Mouse (Mus musculus) lung, postnatal 10 days (tissue): ENCODE measurements around the gene Sp6.

Source experiments
- DNase-seq: peaks from one replicate; pipeline ENCODE4 v3.0.0; 2021

Gene Sp6

GRCm38 (mm10) chr11:97025721-97026344, 12.6 kb downstream of the Sp6 start:
- DNase-seq, result peak; percentile 95

GRCm38 (mm10) chr11:97029686-97030417, 16.7 kb downstream of the Sp6 start, which contains the start of gene Scrn2:
Gene Scrn2 (plus strand): TSS chr11:97029938.
- peak; percentile 91 for DNase-seq

- DNase-seq, result no peak
Measured at GRCm38 (mm10) chr11:97030426-97030825, 17.2 kb downstream of the Sp6 start.

GRCm38 (mm10) chr11:97031977-97032376, 18.8 kb downstream of the Sp6 start:
- DNase-seq, result no peak

GRCm38 (mm10) chr11:97032499-97032898, 19.3 kb downstream of the Sp6 start:
- no peak for DNase-seq

GRCm38 (mm10) chr11:97033781-97034180, 20.6 kb downstream of the Sp6 start:
- DNase-seq, result no peak

GRCm38 (mm10) chr11:97036141-97036540, 22.9 kb downstream of the Sp6 start:
- no peak for DNase-seq

- no peak for DNase-seq
Measured at GRCm38 (mm10) chr11:97038881-97039280, 25.7 kb downstream of the Sp6 start.

GRCm38 (mm10) chr11:97040301-97041021, 27.3 kb downstream of the Sp6 start:
- DNase-seq, result no peak

- DNase-seq, result peak; percentile 92
Measured at GRCm38 (mm10) chr11:97041022-97041899, 28.1 kb downstream of the Sp6 start, which contains the start of the genes Lrrc46 and Mrpl10. Gene Lrrc46 (minus strand): TSS chr11:97041407. Gene Mrpl10 (plus strand): TSS chr11:97041560.

- DNase-seq, result no peak
Measured at GRCm38 (mm10) chr11:97044902-97045301, 31.7 kb downstream of the Sp6 start.

GRCm38 (mm10) chr11:97045861-97046260, 32.7 kb downstream of the Sp6 start:
- no peak for DNase-seq

- no peak for DNase-seq
Measured at GRCm38 (mm10) chr11:97048090-97048650, 35.0 kb downstream of the Sp6 start.

- no peak for DNase-seq
Measured at GRCm38 (mm10) chr11:97049492-97050085, 36.4 kb downstream of the Sp6 start.

- peak; percentile 90 for DNase-seq
Measured at GRCm38 (mm10) chr11:97050216-97050943, 37.2 kb downstream of the Sp6 start, which contains the start of gene Osbpl7. Gene Osbpl7 (plus strand): TSS chr11:97050628.

- no peak for DNase-seq
Measured at GRCm38 (mm10) chr11:97050944-97051586, 37.9 kb downstream of the Sp6 start.

- peak; percentile 80 for DNase-seq
Measured at GRCm38 (mm10) chr11:97052219-97052646, 39.0 kb downstream of the Sp6 start.

GRCm38 (mm10) chr11:97063274-97063920, 50.2 kb downstream of the Sp6 start:
- no peak for DNase-seq

- DNase-seq, result no peak
Measured at GRCm38 (mm10) chr11:97063921-97064295, 50.7 kb downstream of the Sp6 start.
